Mouse (Mus musculus) brain, adult 2 months (tissue): ENCODE measurements around the gene 4930402F06Rik.

Source experiments
- DNase-seq: peaks from one replicate; pipeline ENCODE4 v3.0.0; 2011; ENCODE audit warnings: low read depth, low spot score

The 4930402F06Rik gene

DNA sequence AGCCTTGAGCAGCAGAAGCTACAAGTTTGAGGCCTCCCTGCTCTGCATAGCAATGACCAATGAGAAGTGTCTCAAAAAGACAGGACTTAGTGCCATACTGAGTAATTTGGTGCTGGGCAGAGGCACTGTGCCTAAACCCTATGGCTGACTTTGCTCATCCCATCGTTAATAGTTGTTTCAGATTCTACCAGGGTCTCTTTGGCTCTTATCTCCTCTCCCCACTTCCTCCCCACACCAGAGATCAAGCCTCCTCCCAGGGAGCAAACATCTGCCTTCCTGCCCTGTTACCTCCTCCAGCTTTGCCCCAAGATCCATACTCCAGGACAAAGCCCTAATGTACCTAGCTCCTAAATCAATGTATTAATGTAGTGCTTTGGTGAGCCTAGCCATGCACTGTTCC is 20.3 kb upstream of the 4930402F06Rik start:
- no peak for DNase-seq

- DNase-seq = no peak
Observed at GRCm38 (mm10) chr2:35416473-35416872, 19.5 kb upstream of the 4930402F06Rik start.

GRCm38 (mm10) chr2:35412810-35413209 is 15.8 kb upstream of the 4930402F06Rik start:
- no peak for DNase-seq

- no peak for DNase-seq
Observed at GRCm38 (mm10) chr2:35412246-35412645, 15.3 kb upstream of the 4930402F06Rik start.

- no peak for DNase-seq
Observed at GRCm38 (mm10) chr2:35411640-35412190, 14.7 kb upstream of the 4930402F06Rik start.

DNA sequence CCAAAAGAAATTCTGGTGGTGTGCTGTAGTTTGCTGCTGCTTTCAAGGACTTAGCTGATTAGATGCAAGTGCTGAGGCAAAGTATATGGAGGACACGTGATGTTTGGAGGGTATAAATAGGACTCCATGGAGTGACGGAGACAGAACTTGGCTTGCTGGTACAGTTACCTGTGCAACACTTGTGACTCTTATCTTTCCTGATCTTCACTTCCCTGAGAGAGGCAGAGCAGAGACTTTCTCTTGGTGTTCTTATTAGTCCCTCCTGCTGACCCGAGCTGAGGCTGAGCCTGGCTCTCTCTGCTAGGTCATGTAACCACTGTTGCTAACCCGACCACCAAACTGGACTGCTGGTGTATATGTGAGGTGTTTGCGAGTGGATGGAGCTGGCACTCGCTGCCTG is 12.5 kb upstream of the 4930402F06Rik start:
- no peak for DNase-seq

- no peak for DNase-seq
Observed at GRCm38 (mm10) chr2:35408409-35409110, 11.6 kb upstream of the 4930402F06Rik start.

- peak; percentile 25 for DNase-seq
Observed at GRCm38 (mm10) chr2:35407878-35408277, 10.9 kb upstream of the 4930402F06Rik start.

- DNase-seq = no peak
Observed at GRCm38 (mm10) chr2:35407266-35407665, 10.3 kb upstream of the 4930402F06Rik start.

DNA sequence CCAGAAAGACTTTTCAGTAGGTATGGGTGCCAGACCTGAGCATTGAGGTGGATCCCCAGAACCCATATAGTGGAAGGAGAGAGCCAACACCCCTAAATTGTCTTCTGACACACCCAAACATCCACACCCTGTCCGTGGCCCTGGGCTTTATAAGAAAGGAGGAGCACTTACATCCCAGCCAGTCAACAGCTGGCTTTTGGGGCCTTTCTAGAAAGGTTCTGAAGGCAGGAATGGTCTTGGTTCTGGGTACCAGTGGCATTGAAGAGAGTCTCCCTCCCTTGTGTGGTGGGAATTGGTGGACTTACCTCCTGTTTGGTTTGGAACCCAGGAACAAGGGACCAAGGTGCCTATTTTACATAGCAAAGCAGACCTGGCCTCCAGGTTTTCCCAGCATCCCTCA is 9.6 kb upstream of the 4930402F06Rik start:
- DNase-seq = no peak

- no peak for DNase-seq
Observed at GRCm38 (mm10) chr2:35402391-35402790, 5.4 kb upstream of the 4930402F06Rik start.

DNA sequence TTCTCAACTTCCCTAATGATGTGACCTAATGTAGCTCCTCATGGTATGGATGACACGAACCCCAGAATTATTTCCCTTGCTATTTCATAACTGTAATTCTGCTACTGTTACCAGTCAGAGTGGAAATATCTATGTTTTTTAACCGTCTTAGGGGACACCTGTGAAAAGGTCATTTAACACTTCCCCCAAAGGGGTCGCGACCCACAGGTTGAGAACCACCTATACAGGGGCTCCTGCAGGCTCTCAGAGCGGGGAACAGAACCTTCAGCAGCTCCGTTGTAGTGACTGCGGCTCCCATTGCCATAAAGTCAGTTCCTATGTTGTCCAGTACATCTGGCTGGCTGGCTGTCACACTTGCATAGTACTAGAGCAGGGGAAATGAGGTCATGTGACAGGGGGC is 3.8 kb upstream of the 4930402F06Rik start:
- no peak for DNase-seq

DNA sequence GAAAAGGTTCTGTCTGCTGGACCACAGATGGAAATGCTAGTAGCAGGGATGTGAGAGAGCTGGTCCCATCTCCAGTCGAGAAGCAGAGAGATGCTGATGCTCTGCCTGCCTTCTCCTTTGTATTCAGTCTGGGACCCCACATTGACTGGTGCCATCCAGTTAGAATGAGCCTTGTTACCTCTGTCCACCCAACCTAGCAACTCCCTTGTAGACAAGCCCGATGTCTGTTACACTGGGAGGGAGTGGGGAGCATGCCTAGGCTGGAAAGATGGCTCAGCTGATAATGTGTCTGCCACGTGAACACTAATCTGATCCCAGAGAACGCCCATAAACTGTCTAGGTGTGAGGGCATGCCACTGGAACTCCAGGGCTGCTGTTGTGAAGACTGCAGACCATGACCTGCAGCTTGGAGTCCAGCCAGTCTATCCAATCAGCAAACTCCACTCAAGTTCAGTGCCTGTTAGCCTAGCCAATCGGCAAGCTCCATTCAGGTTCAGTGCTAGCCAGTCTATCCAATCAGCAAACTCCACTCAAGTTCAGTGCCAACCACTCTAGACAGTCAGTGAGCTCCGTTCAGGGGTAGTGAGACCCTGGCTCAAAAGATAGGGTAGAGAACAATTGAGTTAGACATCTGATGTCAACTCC is 1.3 kb upstream of the 4930402F06Rik start:
- no peak for DNase-seq

DNA sequence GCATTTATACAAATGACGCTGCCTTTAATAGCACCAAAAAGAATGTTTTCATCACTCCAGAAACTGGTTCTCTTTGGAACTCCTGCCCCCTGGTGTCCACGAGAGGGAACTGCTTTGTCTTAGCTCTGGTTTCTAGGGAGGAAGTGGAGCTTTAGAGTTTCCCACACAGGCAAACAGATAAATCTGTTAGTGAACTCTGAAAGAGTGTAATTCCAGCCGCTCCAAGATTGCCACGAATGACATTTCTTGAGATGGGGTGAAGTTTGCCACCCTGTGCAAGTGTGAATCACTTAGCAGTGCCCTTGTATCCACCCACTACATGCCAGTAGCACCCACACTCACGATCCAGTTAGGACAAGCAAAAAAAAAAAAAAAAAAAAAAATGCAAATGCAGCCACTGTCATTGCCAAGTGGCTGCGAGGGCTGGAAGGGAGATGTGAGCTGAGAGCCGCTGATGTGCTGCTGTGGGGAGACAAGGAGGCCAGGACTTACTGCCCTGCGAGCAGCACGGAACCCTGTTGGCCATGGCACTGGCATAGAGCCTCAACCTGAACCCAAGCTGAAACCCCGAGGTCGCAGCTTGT is 707 bp upstream of the 4930402F06Rik start:
- peak; percentile 82 for DNase-seq

GRCm38 (mm10) chr2:35385441-35385871 is 11.5 kb downstream of the 4930402F06Rik start:
- peak; percentile 39 for DNase-seq

- DNase-seq = no peak
Observed at GRCm38 (mm10) chr2:35379306-35379705, 17.7 kb downstream of the 4930402F06Rik start.

DNA sequence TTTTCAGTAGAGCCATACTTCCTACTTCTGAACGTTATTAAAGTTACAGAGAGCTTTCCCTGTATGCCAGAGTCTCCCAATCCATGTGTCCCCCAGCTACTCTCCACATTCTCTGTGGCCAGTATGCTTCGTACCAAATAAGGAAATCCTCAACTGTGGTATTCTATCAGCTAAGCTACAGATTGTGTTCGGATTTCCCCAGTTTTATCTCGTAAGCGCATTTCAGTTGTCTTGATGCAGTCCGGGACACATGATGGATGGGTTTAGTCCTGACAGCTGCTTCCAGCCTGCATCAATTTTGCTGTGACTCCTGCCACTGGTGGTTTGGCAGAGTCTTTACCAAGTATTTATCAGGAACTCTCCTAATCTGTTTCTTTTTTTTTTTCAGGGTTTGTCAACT is 19.4 kb downstream of the 4930402F06Rik start:
- no peak for DNase-seq

DNA sequence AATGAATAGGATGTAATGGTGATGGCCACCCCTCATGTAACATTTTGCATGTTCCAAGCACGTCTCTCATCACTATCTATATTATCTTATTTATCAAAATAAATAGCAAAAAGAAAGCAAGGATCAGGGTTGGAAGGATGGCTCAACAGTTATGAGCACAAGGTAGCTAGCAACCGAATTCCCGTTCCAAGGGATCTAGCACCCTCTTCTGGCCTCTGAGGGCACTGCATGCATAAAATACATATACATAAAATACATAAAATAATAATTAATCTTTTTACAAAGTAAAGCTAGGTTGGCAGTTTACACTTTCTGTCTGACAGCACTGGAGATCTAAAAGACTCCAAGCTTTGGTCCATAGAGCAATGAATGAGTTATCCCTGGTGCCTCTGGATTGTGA is 24.0 kb downstream of the 4930402F06Rik start:
- peak; percentile 12 for DNase-seq

- DNase-seq = no peak
Observed at GRCm38 (mm10) chr2:35370686-35371085, 26.3 kb downstream of the 4930402F06Rik start.

DNA sequence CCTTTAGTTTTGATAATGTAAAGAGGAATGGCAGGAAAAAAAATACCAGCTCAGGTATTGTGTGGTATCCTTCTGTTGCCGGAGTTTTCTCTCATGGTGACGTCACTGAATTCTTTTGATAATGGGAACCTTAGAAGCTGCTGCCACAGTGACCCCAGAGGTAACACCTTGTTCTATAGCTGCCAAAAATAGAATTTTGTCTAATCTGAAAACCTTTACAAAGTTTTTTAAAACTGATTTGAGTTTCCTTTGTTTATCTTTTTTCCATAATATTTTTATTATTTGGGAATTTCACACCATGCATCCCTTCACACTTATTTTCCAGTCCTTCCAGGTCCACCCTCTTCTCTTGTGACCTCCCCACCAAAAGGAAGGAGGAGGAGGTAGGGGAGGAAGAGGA is 29.3 kb downstream of the 4930402F06Rik start, which contains the start of gene 4930568D16Rik:
Gene 4930568D16Rik (minus strand): TSS at position 101 of the 400 bp plus-strand sequence.
- DNase-seq = no peak

GRCm38 (mm10) chr2:35349184-35349583 is 47.8 kb downstream of the 4930402F06Rik start:
- DNase-seq = peak; percentile 78

- DNase-seq = no peak
Observed at GRCm38 (mm10) chr2:35345984-35346383, 51.0 kb downstream of the 4930402F06Rik start.
